Mouse (Mus musculus) thymus, postnatal 4 days (tissue): ENCODE measurements around the gene Ccdc177.

Experiments used
- DNase-seq: peaks from one replicate; pipeline ENCODE4 v3.0.0; 2021

Ccdc177 gene

GRCm38 (mm10) chr12:80734526-80735470, 25.7 kb downstream of the Ccdc177 start:
- peak; percentile 70 for DNase-seq

- peak; percentile 60 for DNase-seq
Observed at GRCm38 (mm10) chr12:80730567-80730966, 29.9 kb downstream of the Ccdc177 start.

GRCm38 (mm10) chr12:80729758-80730530, 30.5 kb downstream of the Ccdc177 start:
- no peak for DNase-seq

- no peak for DNase-seq
Observed at GRCm38 (mm10) chr12:80728814-80729213, 31.7 kb downstream of the Ccdc177 start.

GRCm38 (mm10) chr12:80728207-80728606, 32.3 kb downstream of the Ccdc177 start:
- peak; percentile 46 for DNase-seq

GRCm38 (mm10) chr12:80724853-80725559, 35.5 kb downstream of the Ccdc177 start:
- peak; percentile 92 for DNase-seq

- DNase-seq: no peak
Observed at GRCm38 (mm10) chr12:80721458-80721857, 39.0 kb downstream of the Ccdc177 start.

- DNase-seq: no peak
Observed at GRCm38 (mm10) chr12:80720507-80720906, 40.0 kb downstream of the Ccdc177 start.

GRCm38 (mm10) chr12:80719141-80719540, 41.3 kb downstream of the Ccdc177 start:
- no peak for DNase-seq

- no peak for DNase-seq
Observed at GRCm38 (mm10) chr12:80715915-80716314, 44.6 kb downstream of the Ccdc177 start.

GRCm38 (mm10) chr12:80706915-80707604, 53.4 kb downstream of the Ccdc177 start:
- DNase-seq: no peak

- DNase-seq: no peak
Observed at GRCm38 (mm10) chr12:80706208-80706914, 54.1 kb downstream of the Ccdc177 start.
